Mouse (Mus musculus) testis, adult 2 months (tissue): ENCODE measurements around the gene Cdx2.

Source experiments
- CTCF ChIP-seq: fragments of 200-500 bp; IDR thresholded peaks from 2 replicates; pipeline ENCODE4 v1.5.1; 2012; ENCODE audit warnings: low read depth, mild to moderate bottlenecking, inconsistent platforms, low read length, moderate library complexity; ENCODE audit not compliant: control insufficient read depth, insufficient read depth, insufficient replicate concordance
- POLR2A ChIP-seq: fragments of 200-500 bp; IDR thresholded peaks from 2 replicates; pipeline ENCODE4 v1.6.1; 2012; ENCODE audit warnings: low read depth, mild to moderate bottlenecking, inconsistent platforms, low read length, moderate library complexity; ENCODE audit not compliant: control insufficient read depth

DNA sequence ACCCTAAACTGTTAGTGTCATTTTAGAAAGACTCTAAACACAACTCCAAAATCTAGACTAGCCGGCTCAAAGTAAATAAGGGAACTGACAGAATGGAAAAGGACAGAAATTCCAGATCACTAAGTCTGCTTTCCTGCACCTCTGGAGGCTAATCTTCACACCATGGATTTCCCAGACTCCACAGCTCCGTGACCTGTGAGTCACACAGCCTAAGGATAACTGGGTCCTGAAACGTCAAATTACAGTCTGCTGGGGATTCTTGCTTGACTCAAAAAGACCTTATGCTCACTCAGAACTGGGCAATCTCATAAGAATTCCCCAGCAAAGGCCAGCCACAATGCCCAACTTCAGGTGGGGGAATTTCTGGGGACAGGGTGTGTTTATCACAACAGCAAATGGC, 48.7 kb upstream of the Cdx2 start:
- TF ChIP-seq CTCF (no peak), POLR2A (no peak)
